Mouse (Mus musculus): Measurements from ENCODE around the gene Enah.

Gene Enah

GRCm38 (mm10) chr1:181877088-181877487 lies 142.7 kb downstream of the Enah start:
- DNase-seq (ENCODE audit: low spot score): no peak

DNA sequence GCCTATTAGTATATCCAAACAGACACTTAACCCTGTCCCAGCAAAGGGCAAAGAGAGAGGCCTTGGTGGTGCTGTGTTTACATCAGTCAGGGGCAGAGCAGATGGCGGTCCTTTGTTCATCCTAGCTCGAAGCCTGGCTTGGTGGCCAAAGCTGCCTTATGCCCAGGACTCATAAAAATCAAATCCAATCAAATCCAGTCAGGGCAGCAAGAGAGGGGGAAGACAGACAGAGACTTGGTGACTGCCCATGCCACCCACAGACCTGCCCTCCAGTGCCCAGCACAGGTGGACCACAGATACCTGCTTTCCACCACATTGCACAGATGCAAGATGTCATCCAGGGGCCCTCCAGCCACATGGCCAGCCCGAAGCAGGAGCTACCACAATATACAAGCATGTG lies 143.1 kb downstream of the Enah start:
- no peak for DNase-seq (ENCODE audit: low spot score)

GRCm38 (mm10) chr1:181873086-181873920 lies 146.5 kb downstream of the Enah start:
- no peak for DNase-seq (ENCODE audit: low spot score)

- no peak for DNase-seq (ENCODE audit: low spot score)
Observed at GRCm38 (mm10) chr1:181872639-181873038, 147.2 kb downstream of the Enah start.

GRCm38 (mm10) chr1:181866429-181867280 lies 153.1 kb downstream of the Enah start:
- DNase-seq (ENCODE audit: low spot score): no peak

- DNase-seq (ENCODE audit: low spot score): no peak
Observed at GRCm38 (mm10) chr1:181865863-181866216, 153.9 kb downstream of the Enah start.

DNA sequence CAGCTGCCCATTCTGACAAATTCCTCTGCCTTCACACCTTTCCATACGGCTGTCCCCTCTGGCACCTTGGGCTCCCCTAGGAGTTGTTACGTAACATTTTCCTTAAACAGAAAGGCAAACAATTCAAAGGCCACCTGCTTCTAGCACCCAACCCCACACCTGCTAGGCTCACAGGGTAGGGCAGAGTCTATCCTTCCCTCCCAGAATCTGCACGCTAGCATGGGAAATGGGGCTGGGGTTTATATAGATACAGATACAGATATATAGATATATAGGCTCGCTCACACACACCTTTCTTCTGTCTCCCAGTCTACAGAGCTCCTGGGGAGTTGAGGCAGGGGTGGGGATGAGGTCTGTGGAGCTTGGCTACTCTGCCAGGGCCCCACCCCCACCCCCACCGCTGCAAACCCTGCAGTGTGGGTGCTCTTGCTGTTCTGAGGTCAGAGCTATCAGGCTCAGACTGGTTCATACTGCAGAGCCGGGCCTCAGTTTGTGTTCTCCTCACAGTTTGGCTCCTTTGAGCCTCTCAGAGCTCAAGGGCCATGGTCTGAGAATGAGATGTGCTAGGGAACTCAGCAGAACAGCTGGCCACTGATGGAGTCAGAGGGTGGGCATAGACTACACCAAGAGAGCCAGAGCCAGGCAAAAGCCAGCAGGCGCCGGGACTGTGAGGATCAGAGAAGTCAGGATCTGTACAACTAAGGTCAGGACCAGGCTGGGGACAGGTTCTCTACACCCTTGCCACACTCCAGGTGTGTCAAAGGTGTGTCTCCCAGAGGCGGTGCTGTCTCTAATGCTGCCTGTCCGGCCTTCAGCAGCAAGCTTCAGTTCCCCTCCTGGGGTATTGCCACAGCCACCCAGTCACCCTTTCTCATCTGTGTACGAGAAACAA lies 154.6 kb downstream of the Enah start:
- DNase-seq (ENCODE audit: low spot score): no peak

DNA sequence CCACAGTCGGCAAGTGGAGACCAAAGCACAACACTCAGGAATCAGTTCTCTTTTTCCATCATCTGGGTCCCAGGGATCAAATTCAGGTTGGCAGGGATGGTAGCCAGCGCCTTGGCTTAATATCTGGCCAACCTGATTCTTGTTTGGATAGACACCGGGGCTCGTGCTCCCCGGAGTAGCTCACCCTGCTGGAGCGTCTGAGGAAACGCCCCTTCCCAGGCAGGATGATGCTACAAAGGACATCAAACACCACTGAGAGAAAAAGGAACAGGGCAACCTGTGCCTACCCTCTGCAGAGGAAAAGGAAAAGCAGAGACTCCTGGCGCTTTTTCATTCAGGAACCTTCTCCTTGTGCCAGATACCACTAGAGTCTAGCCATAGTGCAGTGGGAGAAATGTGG lies 156.4 kb downstream of the Enah start:
- DNase-seq (ENCODE audit: low spot score): no peak

DNA sequence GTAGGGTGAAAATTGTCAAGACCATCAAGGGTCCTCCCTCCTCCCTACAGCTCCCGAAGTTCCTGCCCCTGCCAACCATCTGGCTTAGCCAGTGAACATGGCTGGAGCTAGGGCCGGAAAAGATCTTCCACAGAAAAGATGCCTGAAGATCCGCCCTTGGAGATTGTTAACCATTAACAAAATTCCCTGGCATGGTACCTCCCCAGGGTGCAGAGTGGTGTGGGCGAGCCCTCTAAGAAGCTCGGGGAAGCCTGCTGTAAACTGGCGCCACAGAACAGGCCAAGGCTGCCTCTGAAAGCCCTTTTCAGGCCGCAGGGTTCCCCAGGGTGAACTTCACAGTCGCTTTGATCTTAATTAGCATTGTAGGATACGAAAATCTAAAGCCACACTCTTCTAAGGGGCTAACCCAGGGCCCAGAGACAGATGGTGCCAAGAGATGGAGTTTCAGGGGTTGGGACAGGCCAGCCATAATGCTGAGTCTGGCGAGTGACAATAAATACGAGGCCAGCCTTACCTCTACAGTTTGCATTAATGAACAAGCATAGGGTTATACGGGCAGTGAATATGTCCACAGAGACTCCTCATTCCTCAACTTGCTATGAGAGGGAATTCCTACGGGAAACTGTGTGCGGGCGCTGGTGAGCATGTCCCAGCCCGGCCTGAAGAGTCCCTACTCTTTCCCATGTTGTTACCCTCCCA lies 157.0 kb downstream of the Enah start:
- DNase-seq (ENCODE audit: low spot score): no peak

DNA sequence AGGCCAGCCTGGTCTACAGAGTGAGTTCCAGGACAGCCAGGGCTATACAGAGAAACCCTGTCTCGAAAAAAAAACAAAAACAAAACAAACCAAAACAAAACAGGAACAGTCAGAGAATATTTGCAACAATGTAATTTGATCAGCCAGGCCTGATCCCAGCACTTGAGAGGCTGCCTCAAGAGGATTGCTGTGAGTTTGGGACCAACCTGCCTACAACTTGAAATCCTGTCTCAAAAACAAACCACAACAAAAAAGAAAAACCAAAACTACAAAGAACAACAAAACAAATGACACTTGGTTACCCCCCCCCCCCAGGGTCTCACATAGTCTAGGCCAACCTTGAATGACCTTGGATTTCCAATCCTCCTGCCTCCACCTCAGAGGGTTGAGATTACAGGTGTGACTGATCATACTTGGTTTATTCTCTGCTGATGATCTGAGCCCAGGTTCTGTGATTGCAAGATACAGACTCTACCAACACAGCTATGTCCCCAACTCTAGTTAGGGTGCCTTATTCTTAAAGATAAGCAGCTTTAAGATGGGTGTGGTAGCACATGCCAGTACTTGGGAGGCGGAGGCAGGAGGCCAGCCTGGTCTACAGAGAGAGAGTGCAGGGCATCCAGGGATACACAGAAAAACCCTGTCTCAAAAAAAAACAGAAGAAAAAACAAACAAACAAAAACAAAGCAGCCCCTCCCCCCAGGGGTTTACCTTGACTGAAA lies 158.4 kb downstream of the Enah start:
- no peak for DNase-seq (ENCODE audit: low spot score)

DNA sequence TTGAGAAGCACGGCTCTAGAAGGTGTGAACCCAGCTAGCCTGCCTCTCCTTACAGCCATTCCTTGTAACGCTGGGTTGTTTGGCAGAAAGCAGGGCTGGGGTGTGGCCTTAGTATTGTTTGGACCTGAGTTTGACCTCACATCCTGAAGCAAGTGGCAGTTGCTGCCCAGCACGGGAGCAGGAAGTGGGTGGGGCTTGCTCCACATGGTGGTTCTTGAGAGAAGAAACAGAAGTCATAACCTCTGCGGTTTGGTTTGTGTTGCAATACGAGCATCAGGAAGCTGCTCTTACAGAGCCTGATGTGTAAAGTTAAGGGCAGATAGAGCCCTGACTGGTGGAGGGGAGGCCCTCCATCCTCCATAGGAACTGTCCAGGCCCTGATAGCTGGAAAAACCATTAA lies 159.1 kb downstream of the Enah start:
- peak; percentile 78 for DNase-seq (ENCODE audit: low spot score)

GRCm38 (mm10) chr1:181856329-181856728 lies 163.5 kb downstream of the Enah start:
- DNase-seq (ENCODE audit: low spot score): no peak

DNA sequence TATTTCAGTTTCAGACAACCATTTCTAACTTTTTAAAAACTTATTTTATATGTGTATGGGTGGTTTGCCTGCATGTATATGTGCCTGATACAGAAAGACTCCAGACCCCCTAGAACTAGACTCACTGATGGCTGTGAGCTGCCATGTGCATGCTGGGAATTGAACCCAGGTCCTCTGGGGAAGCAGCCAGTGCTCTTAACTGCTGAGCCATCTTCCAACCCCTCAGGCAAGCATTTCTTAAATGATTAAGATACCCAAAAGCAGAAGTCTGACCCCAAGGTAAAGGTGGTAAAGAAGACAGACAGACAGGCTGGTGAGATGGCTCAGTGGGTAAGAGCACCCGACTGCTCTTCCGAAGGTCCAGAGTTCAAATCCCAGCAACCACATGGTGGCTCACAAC lies 165.0 kb downstream of the Enah start:
- DNase-seq (ENCODE audit: low spot score): no peak

- peak; percentile 35 for DNase-seq (ENCODE audit: low spot score)
Observed at GRCm38 (mm10) chr1:181853081-181853736, 166.6 kb downstream of the Enah start.

DNA sequence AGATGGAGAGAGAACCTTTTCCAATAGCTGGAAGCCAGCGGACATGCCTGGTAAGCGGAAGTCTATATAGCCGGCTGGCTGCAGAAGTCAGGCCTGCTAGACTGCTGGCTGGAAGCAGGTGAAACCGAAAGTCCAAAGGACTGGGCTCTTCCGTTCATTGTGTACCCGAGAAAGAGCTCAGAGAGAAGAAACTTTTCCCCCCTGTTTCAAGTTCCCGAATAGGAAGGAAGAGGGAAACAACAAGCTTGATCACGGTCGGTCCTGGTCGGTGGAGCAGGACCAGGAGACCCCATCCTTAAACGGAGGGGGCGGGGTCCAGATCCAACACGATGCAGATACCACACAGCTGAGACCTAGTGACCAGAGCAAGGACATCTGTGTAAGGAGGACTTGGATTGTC lies 167.3 kb downstream of the Enah start:
- no peak for DNase-seq (ENCODE audit: low spot score)

GRCm38 (mm10) chr1:181851521-181852310 lies 168.1 kb downstream of the Enah start:
- no peak for DNase-seq (ENCODE audit: low spot score)

- peak; percentile 24 for DNase-seq (ENCODE audit: low spot score)
Observed at GRCm38 (mm10) chr1:181850441-181850840, 169.3 kb downstream of the Enah start.

DNA sequence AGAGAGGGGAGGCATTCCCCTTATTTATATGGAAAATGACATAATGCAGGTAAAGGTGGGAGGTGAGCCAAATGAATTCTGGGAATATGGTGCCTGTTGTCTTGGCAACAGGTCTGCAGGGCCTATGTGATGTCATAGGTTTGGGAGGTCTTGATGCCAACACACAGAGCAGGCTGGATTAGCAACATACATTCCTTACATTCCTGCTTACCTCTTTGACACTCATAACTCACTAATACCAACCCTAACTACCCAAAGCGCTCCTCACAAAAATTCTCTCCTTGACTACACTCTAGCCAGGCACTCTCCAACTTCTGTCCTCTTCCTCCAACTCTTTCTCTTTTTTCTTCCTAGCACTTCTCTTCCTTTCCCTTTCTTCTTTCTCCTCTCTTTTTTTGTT lies 171.6 kb downstream of the Enah start:
- no peak for DNase-seq (ENCODE audit: low spot score)

DNA sequence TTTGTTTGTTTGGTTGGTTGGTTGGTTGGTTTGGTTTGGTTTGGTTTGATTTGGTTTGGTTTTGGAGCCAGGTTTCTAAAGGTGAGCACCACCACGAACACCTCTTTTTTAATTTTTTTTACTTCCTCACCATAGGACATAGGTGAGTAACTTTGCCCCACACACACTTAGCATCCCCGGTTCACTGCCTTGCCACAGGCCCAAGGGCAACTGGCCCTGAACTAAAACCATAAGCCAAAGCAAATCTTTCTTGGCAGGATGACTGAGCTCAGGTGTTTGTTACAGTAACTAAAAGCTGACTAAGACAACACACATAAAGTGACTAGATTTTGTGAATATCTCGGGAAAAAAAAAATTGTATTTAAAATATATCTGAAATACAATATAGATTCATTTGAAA lies 172.4 kb downstream of the Enah start:
- no peak for DNase-seq (ENCODE audit: low spot score)
